Mouse (Mus musculus): ENCODE measurements at regions not wholly inside any gene's neighbourhood (a gene's known extent, or its start where the extent isn't known, plus 50 kb on each side); places are given as distances from the start of the nearest gene placed in this dataset.

- H3K36me3 ChIP-seq (ENCODE audit: control insufficient read depth, insufficient read depth, low read length) = no peaks in the 10 kb centered on the region
- WGBS = 63% methylated on average over 3 of the region's 3 CpGs
- no peak overlapping the region for H3K4me3 ChIP-seq (ENCODE audit: low read depth, low read length)
- H3K9ac ChIP-seq (ENCODE audit: low read depth, low read length) = no peak overlapping the region
- no peaks in the 10 kb centered on the region for H3K4me1 ChIP-seq (ENCODE audit: control insufficient read depth, insufficient read depth, low read length)
- ATAC-seq (ENCODE audit: low read depth) (no peak), DNase-seq (ENCODE audit: low spot score) (no peak)
- no peaks in the 10 kb centered on the region for H3K27me3 ChIP-seq (replicated peaks; ENCODE audit: control insufficient read depth, insufficient read depth, low read length)
- no peak overlapping the region for H3K4me2 ChIP-seq (ENCODE audit: low read depth, low read length)
- no peaks in the 10 kb centered on the region for H3K9me3 ChIP-seq (ENCODE audit: control insufficient read depth, low read length)
- H3K27ac ChIP-seq (replicated peaks; ENCODE audit: low read depth, low read length) = no peak overlapping the region
Measured at GRCm38 (mm10) chr16:46250943-46251342, 96.1 kb upstream of the Gm4737 start.

GRCm38 (mm10) chr16:46245598-46245997, 90.7 kb upstream of the Gm4737 start:
- Histone ChIP-seq H3K4me1 (ENCODE audit: control insufficient read depth, insufficient read depth, low read length) (no peaks in the 10 kb centered on the region), H3K4me3 (ENCODE audit: low read depth, low read length) (no peak overlapping the region), H3K9ac (ENCODE audit: low read depth, low read length) (no peak overlapping the region), H3K27ac (replicated peaks; ENCODE audit: low read depth, low read length) (no peak overlapping the region), H3K9me3 (ENCODE audit: control insufficient read depth, low read length) (no peaks in the 10 kb centered on the region), H3K4me2 (ENCODE audit: low read depth, low read length) (no peak overlapping the region), H3K36me3 (ENCODE audit: control insufficient read depth, insufficient read depth, low read length) (no peaks in the 10 kb centered on the region), H3K27me3 (replicated peaks; ENCODE audit: control insufficient read depth, insufficient read depth, low read length) (no peaks in the 10 kb centered on the region)
- DNase-seq (ENCODE audit: low spot score) (no peak), ATAC-seq (ENCODE audit: low read depth) (no peak)
- WGBS = 83% methylated on average over 5 of the region's 5 CpGs

- Histone ChIP-seq H3K27me3 (replicated peaks; ENCODE audit: control insufficient read depth, insufficient read depth, low read length) (no peaks in the 10 kb centered on the region), H3K4me3 (ENCODE audit: low read depth, low read length) (no peak overlapping the region), H3K4me1 (ENCODE audit: control insufficient read depth, insufficient read depth, low read length) (no peaks in the 10 kb centered on the region), H3K36me3 (ENCODE audit: control insufficient read depth, insufficient read depth, low read length) (no peaks in the 10 kb centered on the region), H3K4me2 (ENCODE audit: low read depth, low read length) (no peak overlapping the region), H3K27ac (replicated peaks; ENCODE audit: low read depth, low read length) (no peak overlapping the region), H3K9me3 (ENCODE audit: control insufficient read depth, low read length) (no peaks in the 10 kb centered on the region), H3K9ac (ENCODE audit: low read depth, low read length) (no peak overlapping the region)
- 86% methylated on average over 3 of the region's 3 CpGs for WGBS
- DNase-seq (ENCODE audit: low spot score) (no peak), ATAC-seq (ENCODE audit: low read depth) (no peak)
Measured at GRCm38 (mm10) chr16:46228744-46229143, 73.9 kb upstream of the Gm4737 start.

GRCm38 (mm10) chr16:46223084-46223600, 68.3 kb upstream of the Gm4737 start:
- H3K27ac ChIP-seq (replicated peaks; ENCODE audit: low read depth, low read length) = no peak overlapping the region
- DNase-seq (ENCODE audit: low spot score) = no peak
- H3K27me3 ChIP-seq (replicated peaks; ENCODE audit: control insufficient read depth, insufficient read depth, low read length) = no peaks in the 10 kb centered on the region
- H3K9me3 ChIP-seq (ENCODE audit: control insufficient read depth, low read length) = no peaks in the 10 kb centered on the region
- no peak overlapping the region for H3K4me3 ChIP-seq (ENCODE audit: low read depth, low read length)
- ATAC-seq (ENCODE audit: low read depth) = no peak
- no peak overlapping the region for H3K9ac ChIP-seq (ENCODE audit: low read depth, low read length)
- no peaks in the 10 kb centered on the region for H3K36me3 ChIP-seq (ENCODE audit: control insufficient read depth, insufficient read depth, low read length)
- no peaks in the 10 kb centered on the region for H3K4me1 ChIP-seq (ENCODE audit: control insufficient read depth, insufficient read depth, low read length)
- no peak overlapping the region for H3K4me2 ChIP-seq (ENCODE audit: low read depth, low read length)
- 49% methylated on average over 1 of the region's 1 CpGs for WGBS

GRCm38 (mm10) chr16:46212504-46212903, 57.6 kb upstream of the Gm4737 start:
- peak; percentile 17 for DNase-seq (ENCODE audit: low spot score)
- no peaks in the 10 kb centered on the region for H3K4me1 ChIP-seq (ENCODE audit: control insufficient read depth, insufficient read depth, low read length)
- H3K36me3 ChIP-seq (ENCODE audit: control insufficient read depth, insufficient read depth, low read length) = no peaks in the 10 kb centered on the region
- no peak overlapping the region for H3K9ac ChIP-seq (ENCODE audit: low read depth, low read length)
- H3K27ac ChIP-seq (replicated peaks; ENCODE audit: low read depth, low read length) = no peak overlapping the region
- H3K9me3 ChIP-seq (ENCODE audit: control insufficient read depth, low read length) = no peaks in the 10 kb centered on the region
- no peak overlapping the region for H3K4me2 ChIP-seq (ENCODE audit: low read depth, low read length)
- H3K4me3 ChIP-seq (ENCODE audit: low read depth, low read length) = no peak overlapping the region
- WGBS = 45% methylated on average over 4 of the region's 4 CpGs
- ATAC-seq (ENCODE audit: low read depth) = no peak
- H3K27me3 ChIP-seq (replicated peaks; ENCODE audit: control insufficient read depth, insufficient read depth, low read length) = no peaks in the 10 kb centered on the region

GRCm38 (mm10) chr16:46211914-46212313, 57.0 kb upstream of the Gm4737 start:
- Histone ChIP-seq H3K27me3 (replicated peaks; ENCODE audit: control insufficient read depth, insufficient read depth, low read length) (no peaks in the 10 kb centered on the region), H3K9me3 (ENCODE audit: control insufficient read depth, low read length) (no peaks in the 10 kb centered on the region), H3K9ac (ENCODE audit: low read depth, low read length) (no peak overlapping the region), H3K4me3 (ENCODE audit: low read depth, low read length) (no peak overlapping the region), H3K4me1 (ENCODE audit: control insufficient read depth, insufficient read depth, low read length) (no peaks in the 10 kb centered on the region), H3K4me2 (ENCODE audit: low read depth, low read length) (no peak overlapping the region), H3K36me3 (ENCODE audit: control insufficient read depth, insufficient read depth, low read length) (no peaks in the 10 kb centered on the region), H3K27ac (replicated peaks; ENCODE audit: low read depth, low read length) (no peak overlapping the region)
- 64% methylated on average over 3 of the region's 3 CpGs for WGBS
- DNase-seq (ENCODE audit: low spot score) = no peak
- ATAC-seq (ENCODE audit: low read depth) = no peak

- no peak overlapping the region for H3K4me2 ChIP-seq (ENCODE audit: low read depth, low read length)
- H3K36me3 ChIP-seq (ENCODE audit: control insufficient read depth, insufficient read depth, low read length) = no peaks in the 10 kb centered on the region
- no peaks in the 10 kb centered on the region for H3K4me1 ChIP-seq (ENCODE audit: control insufficient read depth, insufficient read depth, low read length)
- no peaks in the 10 kb centered on the region for H3K9me3 ChIP-seq (ENCODE audit: control insufficient read depth, low read length)
- no peak overlapping the region for H3K4me3 ChIP-seq (ENCODE audit: low read depth, low read length)
- no peaks in the 10 kb centered on the region for H3K27me3 ChIP-seq (replicated peaks; ENCODE audit: control insufficient read depth, insufficient read depth, low read length)
- no peak for DNase-seq (ENCODE audit: low spot score)
- WGBS = 92% methylated on average over 1 of the region's 1 CpGs
- H3K9ac ChIP-seq (ENCODE audit: low read depth, low read length) = no peak overlapping the region
- ATAC-seq (ENCODE audit: low read depth) = no peak
- no peak overlapping the region for H3K27ac ChIP-seq (replicated peaks; ENCODE audit: low read depth, low read length)
Measured at GRCm38 (mm10) chr16:46205114-46205513, 50.2 kb upstream of the Gm4737 start.

All from embryonic facial prominence, embryonic 14.5 days (tissue).